Mouse (Mus musculus) NIH3T3 (cell line): Measurements from ENCODE around the gene Rps26.
A peak's percentile ranks its signal among the peaks of the same experiment; 100 is the strongest.

Experiments
- DNase-seq: peaks from one replicate; pipeline ENCODE4 v3.0.0-alpha.2; 2012; ENCODE audit warnings: low read depth

Gene Rps26

GRCm38 (mm10) chr10:128626311-128627310 is at the start of gene Rps26:
Gene Rps26 (minus strand): TSS chr10:128626747.
- peak; percentile 97 for DNase-seq

GRCm38 (mm10) chr10:128674469-128675008 is 48.0 kb upstream of the Rps26 start:
- peak; percentile 81 for DNase-seq

- DNase-seq, result peak; percentile 86
Observed at GRCm38 (mm10) chr10:128673763-128674468, 47.4 kb upstream of the Rps26 start, which contains the start of gene Suox. Gene Suox (minus strand): TSS chr10:128674073.

GRCm38 (mm10) chr10:128671148-128671547 is 44.6 kb upstream of the Rps26 start:
- DNase-seq, result no peak

GRCm38 (mm10) chr10:128668790-128669672 is 42.5 kb upstream of the Rps26 start:
- no peak for DNase-seq

GRCm38 (mm10) chr10:128665806-128666205 is 39.3 kb upstream of the Rps26 start:
- DNase-seq, result no peak

- DNase-seq, result no peak
Observed at GRCm38 (mm10) chr10:128665307-128665706, 38.8 kb upstream of the Rps26 start.

GRCm38 (mm10) chr10:128664808-128665207 is 38.3 kb upstream of the Rps26 start:
- no peak for DNase-seq

GRCm38 (mm10) chr10:128663441-128664220 is 37.1 kb upstream of the Rps26 start:
- DNase-seq, result no peak

- DNase-seq, result no peak
Observed at GRCm38 (mm10) chr10:128662465-128662864, 35.9 kb upstream of the Rps26 start.

GRCm38 (mm10) chr10:128659490-128659889 is 32.9 kb upstream of the Rps26 start:
- no peak for DNase-seq

GRCm38 (mm10) chr10:128657844-128658243 is 31.3 kb upstream of the Rps26 start:
- DNase-seq, result no peak

GRCm38 (mm10) chr10:128656731-128657130 is 30.2 kb upstream of the Rps26 start:
- DNase-seq, result no peak

- DNase-seq, result no peak
Observed at GRCm38 (mm10) chr10:128655254-128655653, 28.7 kb upstream of the Rps26 start.

- DNase-seq, result no peak
Observed at GRCm38 (mm10) chr10:128653866-128654265, 27.3 kb upstream of the Rps26 start.

- DNase-seq, result no peak
Observed at GRCm38 (mm10) chr10:128646139-128647089, 19.9 kb upstream of the Rps26 start.

GRCm38 (mm10) chr10:128645111-128646011 is 18.8 kb upstream of the Rps26 start, which contains the start of gene Ikzf4:
Gene Ikzf4 (minus strand): TSS chr10:128645991.
- no peak for DNase-seq

GRCm38 (mm10) chr10:128642749-128643148 is 16.2 kb upstream of the Rps26 start:
- DNase-seq, result no peak
